Mouse (Mus musculus): ENCODE measurements around the gene Scd4.
"Not testable (repeated sequence)": the region's sequence is repeated elsewhere in the genome, so short reads cannot be mapped to it uniquely, and the experiment has no call there.

Scd4 gene

DNA sequence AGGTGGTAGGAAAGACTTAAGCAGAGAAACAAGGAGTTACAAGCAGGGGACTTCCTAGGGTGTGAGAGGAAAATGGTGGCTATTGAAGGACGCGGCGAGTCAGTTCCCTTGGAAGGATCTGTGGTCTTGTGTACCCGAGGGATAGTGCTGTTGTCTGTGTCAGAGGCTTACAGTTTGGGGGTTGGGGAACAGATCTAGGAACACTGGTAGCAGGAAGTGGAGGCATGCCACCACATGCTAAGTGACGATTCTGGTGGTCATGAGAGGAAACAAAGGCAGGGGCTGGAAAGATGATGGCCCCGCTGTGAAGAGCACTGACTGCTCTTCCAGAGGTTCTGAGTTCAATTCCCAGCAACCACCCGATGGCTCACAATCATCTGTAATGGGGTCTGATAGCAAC lies 32.4 kb upstream of the Scd4 start:
- no peak for DNase-seq (ENCODE audit: low spot score in 2 of 2)

DNA sequence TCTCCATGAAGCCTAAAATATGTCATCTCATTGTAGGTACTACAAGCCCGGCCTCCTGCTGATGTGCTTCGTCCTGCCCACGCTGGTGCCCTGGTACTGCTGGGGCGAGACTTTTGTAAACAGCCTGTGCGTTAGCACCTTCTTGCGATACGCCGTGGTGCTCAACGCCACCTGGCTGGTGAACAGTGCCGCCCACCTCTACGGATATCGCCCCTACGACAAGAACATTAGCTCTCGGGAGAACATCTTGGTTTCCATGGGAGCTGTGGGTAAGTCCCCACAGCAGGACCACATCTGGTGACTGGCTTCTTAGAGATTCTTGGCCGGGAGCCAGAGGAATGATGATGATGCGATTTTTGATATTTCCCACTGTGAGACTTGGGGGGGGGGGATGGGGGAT lies 31.7 kb upstream of the Scd4 start:
- no peak for DNase-seq (ENCODE audit: low spot score in 2 of 2)

DNA sequence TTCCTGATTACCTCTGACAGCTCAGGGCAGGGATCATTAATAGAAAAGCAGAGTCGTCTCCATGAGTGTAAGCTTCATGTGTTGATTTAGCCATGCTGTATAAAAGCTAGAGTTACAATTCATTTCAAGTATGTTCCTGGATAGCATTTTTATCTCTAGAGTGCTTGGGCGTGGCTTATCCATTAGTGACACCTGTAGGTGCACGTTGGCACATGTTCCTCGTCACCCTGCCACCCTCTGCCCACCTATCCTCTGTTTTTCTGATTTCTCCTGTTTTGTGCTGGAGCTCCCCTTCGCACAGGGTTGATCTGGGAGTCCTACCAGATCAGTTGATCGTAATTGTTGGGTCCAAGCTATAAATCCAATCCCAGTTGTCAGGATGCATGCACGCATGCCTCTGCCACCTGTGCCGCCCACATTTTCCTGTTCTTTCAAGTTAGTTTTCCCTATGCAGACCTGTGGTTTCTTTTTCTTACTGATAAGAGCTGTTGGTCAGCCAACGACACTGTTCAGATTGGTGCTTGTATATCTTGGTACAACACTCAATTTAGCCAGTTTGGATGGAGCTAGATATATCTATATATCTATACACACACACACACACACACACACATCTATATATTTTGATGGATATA lies 31.1 kb upstream of the Scd4 start:
- DNase-seq (ENCODE audit: low spot score in 2 of 2), result peak in 1 of 2 experiments; percentile 2

DNA sequence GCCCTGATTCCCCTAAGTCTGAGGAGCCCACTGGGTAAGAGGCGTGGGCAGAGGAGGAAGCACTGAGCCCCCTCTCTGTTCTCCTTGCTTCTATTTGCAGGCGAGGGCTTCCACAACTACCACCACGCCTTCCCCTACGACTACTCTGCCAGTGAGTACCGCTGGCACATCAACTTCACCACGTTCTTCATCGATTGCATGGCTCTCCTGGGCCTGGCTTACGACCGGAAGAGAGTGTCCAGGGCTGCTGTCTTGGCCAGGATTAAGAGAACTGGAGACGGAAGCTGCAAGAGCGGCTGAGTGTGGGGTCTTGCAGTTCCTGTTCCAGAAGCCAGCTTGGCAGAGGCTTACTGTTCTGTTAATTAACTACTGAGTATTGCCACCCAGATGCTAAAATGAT lies 30.0 kb upstream of the Scd4 start:
- DNase-seq (ENCODE audit: low spot score in 2 of 2), result peak in 1 of 2 experiments; percentile 8

DNA sequence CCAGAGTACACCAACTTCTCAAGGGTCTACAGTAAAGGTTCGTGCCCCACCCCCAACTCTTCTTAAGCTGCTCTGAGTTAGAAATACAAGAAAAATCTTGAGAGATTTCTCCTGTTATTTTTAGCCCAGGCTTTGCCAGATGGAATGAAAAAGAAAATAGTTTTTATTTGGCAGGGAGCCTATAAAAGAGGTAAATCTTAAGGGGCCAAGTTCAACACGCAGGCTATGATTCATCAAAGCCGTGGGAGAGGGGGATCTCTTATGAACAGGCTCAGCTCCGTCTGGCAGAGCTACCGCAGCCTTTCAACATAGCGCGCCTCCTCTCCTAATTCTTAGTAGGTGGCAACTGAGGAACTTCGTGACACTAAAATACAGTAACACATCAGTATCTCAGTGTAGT lies 29.4 kb upstream of the Scd4 start:
- DNase-seq (ENCODE audit: low spot score in 2 of 2), result peak in 1 of 2 experiments; percentile 15

DNA sequence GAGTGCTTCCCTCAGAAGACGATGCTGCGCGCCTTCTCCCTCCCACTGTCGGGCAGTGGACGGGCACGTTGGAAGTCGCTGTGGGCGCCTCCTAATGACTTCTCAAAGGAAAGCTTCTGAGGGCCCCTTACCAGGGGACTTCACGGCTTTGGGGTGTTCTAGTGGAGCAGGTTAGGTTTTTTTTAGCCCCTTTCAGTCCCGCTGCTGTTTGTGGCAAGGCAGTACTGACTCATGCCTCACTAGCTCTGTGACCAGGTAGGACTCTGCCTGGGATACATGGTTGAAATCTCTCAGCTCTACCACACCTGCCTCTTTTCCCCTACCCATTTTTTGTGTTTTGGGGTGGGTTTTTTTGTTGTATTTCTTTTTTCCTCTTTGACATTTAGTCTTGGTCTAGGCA lies 28.5 kb upstream of the Scd4 start:
- DNase-seq (ENCODE audit: low spot score in 2 of 2), result peak in 1 of 2 experiments; percentile 20

DNA sequence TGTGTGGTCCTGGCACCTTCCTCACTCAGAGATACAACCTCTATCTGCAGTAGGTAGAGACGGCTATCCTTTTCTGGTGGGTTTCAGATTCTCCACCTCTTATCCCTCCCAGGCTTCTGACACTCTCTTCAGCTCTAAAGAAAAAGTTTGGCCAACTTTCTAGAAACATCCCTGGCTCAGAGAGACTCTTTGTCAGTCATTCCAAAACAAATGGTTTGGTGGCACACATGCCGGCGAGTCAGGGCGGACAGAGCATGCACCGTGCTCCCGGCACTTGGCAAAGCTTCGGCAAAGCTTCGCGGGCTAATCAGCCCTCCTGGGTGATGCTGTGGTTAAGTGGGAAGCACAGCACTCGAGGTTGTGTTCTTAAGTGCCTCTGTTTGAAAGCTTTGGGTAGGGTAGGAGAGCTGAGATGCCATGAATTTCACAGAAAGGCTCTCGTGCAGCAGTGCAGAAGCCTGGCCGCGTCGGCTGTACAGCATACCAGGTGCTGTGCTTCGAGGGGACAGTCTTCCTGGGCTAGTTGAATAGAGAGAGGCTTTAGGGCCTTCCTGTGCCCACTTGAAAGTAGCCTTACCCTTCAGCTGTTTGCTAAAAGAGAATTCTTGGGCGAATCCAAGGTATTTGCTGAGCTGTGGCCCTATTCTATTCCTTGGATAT lies 27.9 kb upstream of the Scd4 start:
- DNase-seq (ENCODE audit: low spot score in 2 of 2), result peak in 1 of 2 experiments; percentile 1

DNA sequence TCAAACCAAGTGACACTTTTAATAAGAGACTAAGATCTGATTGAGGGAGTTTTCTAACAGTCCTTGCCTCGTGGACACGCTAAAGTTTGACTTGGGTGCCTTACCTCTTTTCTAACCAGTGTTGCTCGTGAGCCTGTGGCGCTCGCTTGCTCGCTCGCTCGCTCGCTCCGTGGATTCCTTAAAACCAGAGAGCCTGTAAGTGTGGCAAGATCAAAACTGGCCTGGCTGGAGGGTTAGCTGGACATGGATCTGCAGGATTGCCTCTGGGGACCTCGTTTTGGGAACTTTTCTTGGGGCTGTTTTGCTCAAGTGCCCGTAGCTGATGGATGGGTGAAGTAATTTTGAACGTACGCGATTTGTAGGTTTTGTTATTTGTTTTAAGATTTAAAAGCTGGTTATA lies 27.2 kb upstream of the Scd4 start:
- no peak for DNase-seq (ENCODE audit: low spot score in 2 of 2)

DNA sequence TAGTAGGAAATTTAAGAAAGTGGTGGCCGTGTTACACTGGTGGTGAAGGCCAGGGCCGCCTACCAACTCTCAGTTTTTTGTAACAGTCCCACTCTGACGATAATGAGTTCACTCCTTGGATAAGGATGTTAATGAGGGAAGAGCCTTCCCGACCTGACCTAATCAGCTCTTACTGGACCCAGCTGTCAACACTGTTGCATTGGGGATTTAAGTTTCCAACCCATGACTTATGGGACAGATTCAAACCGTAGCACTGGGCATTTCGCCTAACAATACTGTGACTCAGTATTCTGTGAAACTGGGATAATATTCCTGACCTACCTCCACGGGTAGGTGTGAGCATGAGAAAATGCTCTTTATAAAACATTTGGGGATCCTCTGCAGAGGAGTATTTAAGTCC lies 26.7 kb upstream of the Scd4 start:
- DNase-seq (ENCODE audit: low spot score in 2 of 2), result no peak

DNA sequence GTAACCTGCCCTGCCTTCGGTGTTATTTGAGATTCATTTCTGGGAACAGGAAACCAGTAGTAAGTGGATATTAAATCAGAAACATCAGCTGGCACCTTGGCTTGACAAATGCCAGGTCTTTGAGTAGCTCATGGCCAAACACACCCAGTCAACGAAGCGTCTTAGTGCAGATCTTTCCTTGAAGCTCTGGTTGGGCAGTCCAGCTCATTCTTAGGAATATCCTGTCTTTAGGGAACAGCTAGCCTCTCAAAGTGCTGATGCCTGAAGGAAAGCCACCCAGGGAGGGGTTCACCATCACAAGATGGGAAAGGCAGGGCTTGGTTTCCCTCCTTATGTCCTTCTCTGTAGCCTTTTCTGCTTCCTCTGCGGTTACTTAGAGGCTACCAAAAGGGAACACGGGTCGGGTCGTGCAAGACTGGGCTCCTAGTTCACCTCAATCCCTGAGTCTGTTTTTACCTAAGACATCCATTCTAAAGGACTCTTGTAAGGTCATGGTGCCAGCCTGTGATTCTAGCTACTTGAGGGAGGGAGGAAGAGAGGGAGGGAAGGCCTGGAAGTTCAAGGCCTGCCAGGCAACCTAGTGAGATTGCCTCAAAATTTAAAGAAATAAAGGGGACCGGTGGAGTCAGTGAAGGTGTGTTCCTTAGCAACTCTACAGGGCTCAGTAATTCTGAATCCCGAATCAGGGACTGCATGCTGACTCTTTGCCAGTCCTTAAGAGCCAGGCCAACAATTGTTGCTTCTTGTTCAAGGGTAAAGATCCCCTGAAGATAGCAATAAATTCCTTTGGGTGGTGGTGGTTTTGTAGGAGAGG lies 25.6 kb upstream of the Scd4 start:
- no peak for DNase-seq (ENCODE audit: low spot score in 2 of 2)

DNA sequence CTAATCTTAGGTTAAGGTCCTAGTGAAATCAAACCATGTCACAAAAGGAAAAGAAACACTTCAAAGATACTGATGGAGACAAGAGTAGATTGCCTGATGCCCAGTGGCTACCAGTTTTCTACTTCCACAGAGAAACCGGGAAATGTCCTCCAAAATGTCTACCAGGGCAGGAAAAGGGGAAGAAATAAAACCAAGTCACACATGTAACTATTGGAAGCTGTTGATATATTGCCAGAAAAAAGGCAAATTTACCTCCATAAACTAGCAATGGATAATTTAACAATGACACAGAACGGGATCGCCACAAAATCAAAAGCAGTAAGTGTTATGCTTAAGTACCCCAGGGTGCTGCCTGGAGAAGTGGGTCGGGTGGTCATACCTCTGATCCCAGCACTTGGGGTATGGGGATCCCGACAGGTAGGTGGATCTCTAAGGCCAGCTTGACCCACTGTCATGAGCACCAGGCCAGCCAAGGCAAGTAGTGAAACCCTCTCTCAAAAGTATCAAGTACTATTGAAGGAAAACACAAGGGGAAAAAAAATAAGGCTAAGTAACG lies 24.9 kb upstream of the Scd4 start:
- no peak for DNase-seq (ENCODE audit: low spot score in 2 of 2)

DNA sequence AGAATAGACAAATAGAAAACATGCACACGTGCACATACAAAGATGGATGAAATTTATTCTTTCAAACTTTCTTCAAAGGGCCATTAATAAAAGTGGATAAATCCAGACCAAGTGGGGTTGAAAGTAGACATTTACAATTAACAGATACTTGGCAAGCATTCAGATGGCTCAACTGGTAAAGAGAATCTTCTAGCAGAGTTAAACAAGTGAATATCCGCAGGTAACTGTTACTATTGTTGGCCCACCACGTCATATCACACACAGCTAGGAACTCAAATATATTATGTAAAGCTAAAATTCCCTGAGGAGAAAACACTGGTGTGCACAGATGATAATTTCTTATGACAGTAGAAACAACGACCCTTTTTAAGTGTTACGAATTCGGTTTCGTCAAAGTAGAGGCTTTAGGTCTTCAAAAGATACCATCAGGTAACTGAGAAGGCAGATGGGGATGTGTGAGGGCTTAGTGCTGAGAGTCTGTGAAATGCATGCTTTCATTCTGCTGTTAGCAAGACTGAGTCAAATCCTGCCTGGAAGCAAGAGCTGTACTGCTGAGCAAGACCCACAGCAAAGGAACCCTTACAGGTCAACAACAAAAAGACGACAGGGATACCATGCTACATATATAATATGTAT lies 24.2 kb upstream of the Scd4 start:
- DNase-seq (ENCODE audit: low spot score in 2 of 2), result no peak

DNA sequence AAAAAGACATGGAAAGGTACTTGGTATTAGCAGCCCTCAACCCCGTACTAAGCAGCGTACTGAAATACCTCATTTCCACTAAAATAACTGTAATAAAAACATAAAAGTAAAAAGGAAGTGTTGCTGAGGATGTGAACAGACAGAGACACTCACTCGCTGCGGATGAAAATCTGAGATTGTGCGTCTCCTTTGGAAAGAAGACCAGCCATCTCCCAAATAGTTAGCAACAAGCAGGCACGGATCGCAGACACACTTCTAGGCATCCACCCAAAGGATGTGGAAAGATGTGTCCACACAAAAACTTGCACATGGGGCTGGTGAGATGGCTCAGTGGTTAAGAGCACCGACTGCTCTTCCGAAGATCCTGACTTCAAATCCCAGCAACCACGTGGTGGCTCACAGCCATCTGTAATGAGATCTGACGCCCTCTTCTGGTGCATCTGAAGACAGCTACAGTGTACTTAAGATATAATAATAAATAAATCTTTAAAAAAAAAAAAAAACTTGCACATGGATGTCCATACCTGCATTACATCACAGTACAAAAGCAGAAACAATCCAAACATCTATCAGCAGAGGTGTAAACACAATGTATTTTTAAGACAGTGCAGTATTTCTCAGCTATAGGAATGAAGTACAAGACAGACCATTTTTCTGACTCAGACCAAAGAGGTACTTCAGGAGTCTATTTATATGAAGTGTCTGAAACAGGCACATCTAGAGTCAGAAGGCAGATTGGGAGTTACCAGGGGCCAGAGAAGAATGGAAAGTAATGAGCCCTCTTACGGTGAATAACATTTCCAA lies 23.3 kb upstream of the Scd4 start:
- no peak for DNase-seq (ENCODE audit: low spot score in 2 of 2)

DNA sequence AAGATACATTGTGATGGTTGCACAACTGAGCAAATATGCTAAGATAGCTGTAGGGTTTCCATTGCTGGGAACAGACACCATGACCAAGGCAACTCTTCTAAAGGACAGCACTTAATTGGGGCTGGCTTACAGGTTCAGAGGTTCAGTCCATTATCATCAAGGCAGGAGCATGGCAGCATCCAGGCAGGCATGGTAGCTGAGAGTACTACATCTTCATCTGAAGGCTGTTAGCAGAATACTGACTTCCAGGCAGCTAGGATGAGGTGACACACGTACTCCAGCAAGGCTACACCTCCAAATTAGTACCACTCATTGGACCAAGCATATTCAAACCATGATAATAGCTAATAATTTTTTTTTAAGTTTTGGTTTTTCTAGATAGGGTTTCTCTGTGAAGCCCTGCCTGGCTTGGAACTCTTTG lies 22.7 kb upstream of the Scd4 start:
- not testable (repeated sequence) for DNase-seq (ENCODE audit: low spot score in 2 of 2)

DNA sequence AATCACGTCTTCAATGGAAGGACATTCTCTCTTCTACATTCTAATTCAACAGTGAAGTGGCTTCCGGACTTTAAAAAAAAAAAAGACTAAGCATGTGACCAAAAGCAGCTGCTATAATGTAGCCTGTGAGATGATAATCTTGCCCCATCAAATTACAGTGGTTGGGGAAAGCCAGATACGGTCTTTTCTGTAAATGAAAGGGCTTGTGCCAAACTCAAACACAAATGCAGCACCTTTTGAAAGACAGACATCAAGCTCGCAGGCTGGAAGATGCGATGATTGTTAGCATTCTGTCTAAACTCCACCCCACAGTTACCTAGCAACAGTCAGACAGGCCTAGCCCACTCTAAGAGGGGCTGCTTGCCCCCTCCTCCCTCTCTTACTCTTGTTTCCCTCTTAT lies 22.1 kb upstream of the Scd4 start:
- DNase-seq (ENCODE audit: low spot score in 2 of 2), result no peak

DNA sequence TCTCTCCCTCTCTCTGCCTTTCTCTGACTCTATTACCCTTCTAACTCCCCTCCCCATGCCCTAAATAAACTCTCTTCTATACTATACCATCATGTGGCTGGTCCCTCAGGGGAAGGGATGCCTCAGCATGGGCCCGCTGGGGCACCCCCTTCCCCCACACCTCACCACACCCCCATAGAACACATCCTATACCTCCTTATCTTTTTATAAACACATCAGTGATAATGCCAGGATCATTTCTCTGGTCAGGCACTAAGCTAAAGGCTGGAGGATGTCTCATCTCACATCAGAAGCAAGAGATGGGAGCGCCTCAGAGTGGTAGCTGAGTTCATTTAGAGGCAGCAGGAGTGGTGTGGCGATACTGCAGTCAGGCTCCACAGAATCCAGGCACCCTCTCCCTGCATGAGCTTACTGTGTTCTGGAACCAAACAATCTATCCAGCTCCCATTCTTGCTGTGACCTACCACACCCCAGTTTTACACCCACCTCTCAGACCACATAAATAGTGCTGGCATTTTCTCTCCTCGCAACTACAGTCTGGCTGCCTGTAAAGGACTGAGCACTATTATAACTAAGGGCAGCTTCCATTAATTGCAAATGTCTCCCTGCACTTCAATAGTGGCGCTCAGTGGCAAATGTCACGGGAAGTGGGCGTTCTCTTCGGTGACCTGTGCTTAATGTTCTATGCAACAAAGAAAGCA lies 21.4 kb upstream of the Scd4 start:
- no peak for DNase-seq (ENCODE audit: low spot score in 2 of 2)

DNA sequence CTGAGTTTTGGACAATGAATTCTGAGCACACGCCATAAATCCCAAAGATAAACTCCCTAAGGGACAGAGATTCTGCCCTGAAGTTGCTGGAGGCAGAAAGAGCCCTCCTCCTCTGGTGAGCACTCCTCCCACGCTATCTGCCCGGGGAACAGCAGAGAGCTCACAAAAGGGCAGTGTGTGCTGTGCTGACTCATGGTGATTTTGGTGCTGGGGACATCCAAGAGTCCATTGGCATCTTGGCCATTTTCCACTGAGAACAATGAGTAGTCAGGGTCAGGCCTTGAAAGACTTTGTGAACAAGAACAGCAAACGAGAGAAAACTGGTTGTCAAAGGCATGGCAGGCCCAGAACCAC lies 20.9 kb upstream of the Scd4 start:
- DNase-seq (ENCODE audit: low spot score in 2 of 2), result no peak

DNA sequence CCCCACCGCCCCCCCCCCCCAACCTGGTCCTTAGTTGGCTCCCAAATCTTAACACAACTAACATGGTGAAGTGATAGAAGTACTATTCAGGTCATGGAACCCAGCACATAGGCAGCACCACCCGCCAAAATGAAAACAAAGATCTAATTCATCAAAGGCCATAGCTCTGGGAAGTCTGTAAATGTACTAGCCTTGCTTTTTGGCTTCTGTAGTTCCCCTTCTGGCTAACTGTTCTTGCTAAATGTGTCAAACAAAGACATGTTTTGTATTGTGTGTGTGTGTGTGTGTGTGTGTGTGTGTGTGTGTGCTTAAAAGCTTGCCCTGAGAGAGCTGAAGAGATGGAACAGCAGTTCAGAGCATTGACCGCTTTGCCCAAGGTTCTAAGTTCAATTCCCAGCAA lies 19.8 kb upstream of the Scd4 start:
- no peak for DNase-seq (ENCODE audit: low spot score in 2 of 2)

DNA sequence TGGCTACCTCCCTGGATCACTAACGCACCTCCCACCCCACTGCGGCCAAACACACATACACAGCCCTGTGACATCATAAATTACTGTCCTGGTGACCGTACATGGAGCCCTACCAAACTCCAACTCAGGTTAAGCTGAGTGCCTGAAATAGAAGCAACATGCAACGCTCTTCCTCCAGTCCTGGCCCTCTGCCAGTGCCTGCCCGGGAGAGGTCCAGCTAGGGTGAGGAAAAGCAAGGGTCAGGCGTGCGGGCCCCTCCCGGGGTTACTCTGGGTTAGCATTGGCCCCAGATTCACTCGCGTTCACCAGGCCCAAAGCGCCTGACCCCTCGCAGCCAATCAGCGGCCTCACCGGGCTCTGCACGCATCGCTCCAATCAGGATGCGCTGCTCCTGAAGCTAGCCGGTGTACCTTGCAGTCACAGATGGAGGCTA lies 18.5 kb upstream of the Scd4 start:
- DNase-seq (ENCODE audit: low spot score in 2 of 2), result peak; percentile 55 to 73

DNA sequence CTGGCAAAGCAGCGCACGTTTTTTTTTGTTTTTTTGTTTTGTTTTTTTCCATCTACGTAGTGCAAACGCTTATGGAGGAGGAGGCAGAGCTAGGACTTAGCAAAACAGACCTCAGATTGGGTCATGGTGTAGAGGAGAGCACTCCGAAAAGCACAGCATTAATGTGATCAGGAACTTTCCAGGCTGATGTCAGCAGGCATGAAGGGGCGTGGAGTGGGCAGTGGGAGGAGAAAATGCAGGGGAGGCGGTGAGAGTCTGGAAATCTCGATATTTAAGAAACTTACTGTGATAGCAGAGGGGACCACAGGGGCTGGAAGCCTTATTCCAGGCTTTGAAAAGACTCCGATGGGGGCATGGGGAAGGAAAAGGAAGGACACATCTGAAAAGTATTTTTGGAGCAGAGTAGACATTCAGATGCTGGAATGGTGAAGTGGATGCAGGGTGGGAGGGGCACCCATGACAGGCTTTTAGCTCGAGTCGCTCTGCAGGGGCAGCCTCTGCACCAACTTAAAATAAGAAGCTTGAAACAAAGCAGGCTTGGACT lies 17.9 kb upstream of the Scd4 start:
- peak in 1 of 2 experiments; percentile 20 for DNase-seq (ENCODE audit: low spot score in 2 of 2)
